Mouse (Mus musculus): ENCODE measurements around the gene B430306N03Rik. TPM values are rescaled to one million over a fixed set of nuclear protein-coding genes. Genes with fewer than 3 reads are reported as not detected.
"Not testable (repeated sequence)": the region's sequence is repeated elsewhere in the genome, so short reads cannot be mapped to it uniquely, and the experiment has no call there.

The B430306N03Rik gene
- polyA plus RNA-seq (2021) = 0.03 TPM

- H3K27me3 ChIP-seq; in situ Hi-C loops (cut with MboI; ENCODE audit: low pct_unique_long_range_greater_than_20kb); DNase-seq (ENCODE audit: low read depth, low spot score); POLR2A ChIA-PET; CTCF ChIA-PET; ATAC-seq: not testable (repeated sequence)
Observed at GRCm38 (mm10) chr17:48315905-48316579, at the start of gene B430306N03Rik. B430306N03Rik (plus strand) TSS chr17:48316141.

- peaks cover 9% of the 10 kb centered on the region for H3K27me3 ChIP-seq
- no peak for TF ChIP-seq CTCF (IDR thresholded peaks at IDR 0.05)
- ATAC-seq (no peak), DNase-seq (ENCODE audit: low read depth, low spot score) (no peak)
- POLR2A ChIA-PET = interaction anchor here (0.9 kb wide), 1 partner anchor 950 kb away, joined by 3 read pairs; no protein-coding TSS in a partner anchor
- in situ Hi-C loops (cut with MboI; ENCODE audit: low pct_unique_long_range_greater_than_20kb) = no loop called here
- CTCF ChIA-PET = interaction anchor here (0.9 to 1.4 kb wide), 2 partner anchors 12 to 69 kb away, joined by 3 read pairs; no protein-coding TSS in a partner anchor
Observed at GRCm38 (mm10) chr17:48266610-48267304, 49.2 kb upstream of the B430306N03Rik start.

- peaks cover 9% of the 10 kb centered on the region for H3K27me3 ChIP-seq
- CTCF ChIA-PET = no interaction called here
- DNase-seq (ENCODE audit: low read depth, low spot score) (no peak), ATAC-seq (no peak)
- TF ChIP-seq CTCF (IDR thresholded peaks at IDR 0.05) = no peak
- in situ Hi-C loops (cut with MboI; ENCODE audit: low pct_unique_long_range_greater_than_20kb) = no loop called here
- POLR2A ChIA-PET = no interaction called here
Observed at GRCm38 (mm10) chr17:48267591-48267990, 48.4 kb upstream of the B430306N03Rik start.

GRCm38 (mm10) chr17:48268276-48268675 lies 47.7 kb upstream of the B430306N03Rik start:
- DNase-seq (ENCODE audit: low read depth, low spot score) (no peak), ATAC-seq (no peak)
- peaks cover 13% of the 10 kb centered on the region for H3K27me3 ChIP-seq
- ChIA-PET CTCF (no interaction called here), POLR2A (no interaction called here)
- in situ Hi-C loops (cut with MboI; ENCODE audit: low pct_unique_long_range_greater_than_20kb) = no loop called here
- no peak for TF ChIP-seq CTCF (IDR thresholded peaks at IDR 0.05)

- CTCF ChIA-PET = interaction anchor here (0.6 kb wide), 1 partner anchor 10 kb away, joined by 3 read pairs; no protein-coding TSS in a partner anchor
- no peak for TF ChIP-seq CTCF (IDR thresholded peaks at IDR 0.05)
- no peak for ATAC-seq
- in situ Hi-C loops (cut with MboI; ENCODE audit: low pct_unique_long_range_greater_than_20kb) = loop anchor here (10.0 kb wide), 1 partner anchor 135 kb away; the partner anchor contains the start of gene Nfya
- peaks cover 14% of the 10 kb centered on the region for H3K27me3 ChIP-seq
- POLR2A ChIA-PET = no interaction called here
- no peak for DNase-seq (ENCODE audit: low read depth, low spot score)
Observed at GRCm38 (mm10) chr17:48269833-48270232, 46.1 kb upstream of the B430306N03Rik start.

GRCm38 (mm10) chr17:48272158-48272557 lies 43.8 kb upstream of the B430306N03Rik start:
- no peak for TF ChIP-seq CTCF (IDR thresholded peaks at IDR 0.05)
- in situ Hi-C loops (cut with MboI; ENCODE audit: low pct_unique_long_range_greater_than_20kb) = loop anchor here (10.0 kb wide), 1 partner anchor 133 kb away; the partner anchor contains the start of gene Nfya
- DNase-seq (ENCODE audit: low read depth, low spot score) (no peak), ATAC-seq (no peak)
- H3K27me3 ChIP-seq = peaks cover 10% of the 10 kb centered on the region
- ChIA-PET POLR2A (no interaction called here), CTCF (interaction anchor here (1.7 kb wide), 1 partner anchor 65 kb away, joined by 8 read pairs; no protein-coding TSS in a partner anchor)

GRCm38 (mm10) chr17:48272598-48272997 lies 43.3 kb upstream of the B430306N03Rik start:
- in situ Hi-C loops (cut with MboI; ENCODE audit: low pct_unique_long_range_greater_than_20kb) = loop anchor here (10.0 kb wide), 1 partner anchor 132 kb away; the partner anchor contains the start of gene Nfya
- ChIA-PET CTCF (interaction anchor here (1.1 to 2.9 kb wide), 3 partner anchors 10 to 64 kb away, joined by 3 to 23 read pairs (median 8); no protein-coding TSS in a partner anchor), POLR2A (no interaction called here)
- DNase-seq (ENCODE audit: low read depth, low spot score) (no peak), ATAC-seq (no peak)
- peaks cover 10% of the 10 kb centered on the region for H3K27me3 ChIP-seq
- no peak for TF ChIP-seq CTCF (IDR thresholded peaks at IDR 0.05)

GRCm38 (mm10) chr17:48274098-48274497 lies 41.8 kb upstream of the B430306N03Rik start:
- no peak for TF ChIP-seq CTCF (IDR thresholded peaks at IDR 0.05)
- H3K27me3 ChIP-seq = peaks cover 6% of the 10 kb centered on the region
- ATAC-seq (no peak), DNase-seq (ENCODE audit: low read depth, low spot score) (no peak)
- ChIA-PET CTCF (interaction anchor here (0.8 to 3.2 kb wide), 6 partner anchors 9 to 96 kb away, joined by 3 to 23 read pairs (median 6); no protein-coding TSS in a partner anchor), POLR2A (no interaction called here)
- in situ Hi-C loops (cut with MboI; ENCODE audit: low pct_unique_long_range_greater_than_20kb) = loop anchor here (10.0 kb wide), 1 partner anchor 131 kb away; the partner anchor contains the start of gene Nfya

- in situ Hi-C loops (cut with MboI; ENCODE audit: low pct_unique_long_range_greater_than_20kb) = loop anchor here (5.0 to 25.0 kb wide), 3 partner anchors 62 to 337 kb away; partner anchors contain the start of gene Nfya
- CTCF ChIA-PET = interaction anchor here (0.8 to 3.2 kb wide), 8 partner anchors 9 to 333 kb away, joined by 3 to 23 read pairs (median 4); no protein-coding TSS in a partner anchor
- peak; percentile 77 for TF ChIP-seq CTCF (IDR thresholded peaks at IDR 0.05)
- peak; percentile 62 for ATAC-seq
- H3K27me3 ChIP-seq = peaks cover 7% of the 10 kb centered on the region
- DNase-seq (ENCODE audit: low read depth, low spot score) = no peak
- POLR2A ChIA-PET = no interaction called here
Observed at GRCm38 (mm10) chr17:48274885-48275284, 41.1 kb upstream of the B430306N03Rik start.

- no peak for DNase-seq (ENCODE audit: low read depth, low spot score)
- peaks cover 9% of the 10 kb centered on the region for H3K27me3 ChIP-seq
- no peak for TF ChIP-seq CTCF (IDR thresholded peaks at IDR 0.05)
- ChIA-PET POLR2A (no interaction called here), CTCF (interaction anchor here (1.1 to 3.2 kb wide), 4 partner anchors 11 to 332 kb away, joined by 3 to 11 read pairs (median 4); no protein-coding TSS in a partner anchor)
- no peak for ATAC-seq
- in situ Hi-C loops (cut with MboI; ENCODE audit: low pct_unique_long_range_greater_than_20kb) = loop anchor here (5.0 to 25.0 kb wide), 3 partner anchors 62 to 337 kb away; partner anchors contain the start of gene Nfya
Observed at GRCm38 (mm10) chr17:48275736-48276135, 40.2 kb upstream of the B430306N03Rik start.

Measured in Patski (cell line).